ENCODE assay signal across 24 mouse cellular contexts in the genomic region with DNA sequence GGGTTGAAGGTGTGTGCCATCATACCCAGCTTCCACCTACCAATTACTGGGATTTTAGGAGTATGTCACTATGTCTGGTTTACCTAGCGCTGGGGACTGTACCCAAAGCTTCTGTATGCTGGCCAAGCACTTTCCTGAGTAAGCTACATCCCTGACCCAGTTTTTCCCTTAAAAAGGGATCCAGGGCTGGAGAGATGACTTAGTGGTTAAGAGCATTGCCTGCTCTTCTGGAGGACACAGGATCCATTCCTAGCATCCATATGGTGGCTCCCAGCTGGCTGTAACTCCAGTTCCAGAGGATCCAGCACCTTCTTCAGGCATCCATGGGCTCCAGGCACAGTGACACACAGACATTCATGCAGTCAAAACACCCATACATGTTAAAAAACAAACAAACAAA. TPM values are rescaled to one million over a fixed set of nuclear protein-coding genes. Genes with fewer than 3 reads are reported as not detected.
A peak's percentile ranks its signal among the peaks of the same experiment; 100 is the strongest.
DNase-seq lines count a peak whose midpoint lies in the region; ATAC-seq lines count a peak whose summit lies in the region.
"Had no signal": no experiment of that assay in that cellular context is flagged by ENCODE, and none has a peak within 500 bp of the region (broad histone marks: within the 10 kb centered on the region; RNA-seq: fewer than 3 reads in every experiment).

No protein-coding gene starts in this region.

- DNase-seq in frontal cortex, adult 2 months (ENCODE audit: extremely low spot score in 1 of 2, low spot score in 1 of 2), result no peak
- peak; percentile 55 for DNase-seq in brain, adult 2 months (ENCODE audit: low read depth, low spot score)
- peak; percentile 19 for DNase-seq in telencephalon, adult 2 months (ENCODE audit: low read depth, low spot score)
- DNase-seq in cerebellum, adult 11 months, result no peak
- DNase-seq in gastrocnemius, postnatal 36 days, result no peak
- DNase-seq: adrenal gland, adult 2 months; adrenal gland, adult 8-10 months; adrenal gland, postnatal 10 days; adrenal gland, postnatal 14 days; adrenal gland, postnatal 25 days; adrenal gland, postnatal 36 days; B cell, adult 2 months; cerebellum, adult 11-12 months; cerebellum, adult 18-20 months; cerebellum, adult 2 months; cerebellum, adult 8-10 months had no signal

- intact Hi-C loops in gastrocnemius, postnatal 36 days (cut with DNase I), result loop anchor here (10.0 kb wide), 1 partner anchor 468 kb away; no protein-coding TSS in a partner anchor

- peak; percentile 79 for ATAC-seq in frontal cortex, adult (ENCODE audit: low TSS enrichment)
- ATAC-seq: activated CD4-positive, CD25-positive, alpha-beta regulatory T cell, adult 4 months; CD4-positive, CD25-positive, alpha-beta regulatory T cell, adult 4 months; Patski had no signal

RNA-seq across cellular contexts. Expression of gene Lhpp, which starts 36.1 kb away (rescaled TPM):
- polyA plus RNA-seq in frontal cortex, adult 2 months (2012; rRNA removed), result 29.0 and 29.2 TPM in 2 replicates
- total RNA-seq in gastrocnemius, postnatal 36 days (2021), result 10 to 100 TPM; 12.9 to 13.2 TPM

RNA-seq across cellular contexts. Expression of gene Nkx1-2, which starts 47.1 kb away (rescaled TPM):
- 0.10 and 0.13 TPM in 2 replicates for polyA plus RNA-seq in frontal cortex, adult 2 months (2012; rRNA removed)
- total RNA-seq in gastrocnemius, postnatal 36 days (2021), result not detected
- total RNA-seq: adrenal gland, adult 18-20 months; adrenal gland, adult 2 months; adrenal gland, adult 8-10 months; adrenal gland, postnatal 14 days; adrenal gland, postnatal 25 days; adrenal gland, postnatal 36 days; adrenal gland, postnatal 4 days had no signal
- polyA plus RNA-seq: activated CD4-positive, CD25-positive, alpha-beta regulatory T cell, adult 4 months; adrenal gland, adult 2 months; C2C12; CD4-positive, CD25-positive, alpha-beta regulatory T cell, adult 4 months; cerebellum, adult 2 months; G1E had no signal

Comparison
In these comparisons a context has a peak if more than half of its experiments do, and no peak if none do; other contexts are left out.
1. DNase-seq: peak in brain, adult 2 months (single experiment) and telencephalon, adult 2 months (single experiment); none in frontal cortex, adult 2 months (0 of 2), cerebellum, adult 11 months (single experiment) and gastrocnemius, postnatal 36 days (0 of 2).